Mouse (Mus musculus) kidney, adult 10 weeks (tissue): Measurements from ENCODE around the gene Mettl9. TPM values are rescaled to one million over a fixed set of nuclear protein-coding genes. Genes with fewer than 3 reads are reported as not detected.

ENCODE experiments used
- polyA plus RNA-seq: library from polyadenylated mRNA; stranded (reverse); fragments of 350-450 nt; fragmentation: Illumina TruSeq; extraction: RNeasy Lipid Tissue Mini Kit (QIAGEN cat#74804); gene quantifications from one replicate; pipeline ENCODE4 v1.2.3, GENCODE M21; 2014; ENCODE audit warnings: low read depth, low replicate concordance

Mettl9 gene
- 414 TPM for polyA plus RNA-seq

DNA sequence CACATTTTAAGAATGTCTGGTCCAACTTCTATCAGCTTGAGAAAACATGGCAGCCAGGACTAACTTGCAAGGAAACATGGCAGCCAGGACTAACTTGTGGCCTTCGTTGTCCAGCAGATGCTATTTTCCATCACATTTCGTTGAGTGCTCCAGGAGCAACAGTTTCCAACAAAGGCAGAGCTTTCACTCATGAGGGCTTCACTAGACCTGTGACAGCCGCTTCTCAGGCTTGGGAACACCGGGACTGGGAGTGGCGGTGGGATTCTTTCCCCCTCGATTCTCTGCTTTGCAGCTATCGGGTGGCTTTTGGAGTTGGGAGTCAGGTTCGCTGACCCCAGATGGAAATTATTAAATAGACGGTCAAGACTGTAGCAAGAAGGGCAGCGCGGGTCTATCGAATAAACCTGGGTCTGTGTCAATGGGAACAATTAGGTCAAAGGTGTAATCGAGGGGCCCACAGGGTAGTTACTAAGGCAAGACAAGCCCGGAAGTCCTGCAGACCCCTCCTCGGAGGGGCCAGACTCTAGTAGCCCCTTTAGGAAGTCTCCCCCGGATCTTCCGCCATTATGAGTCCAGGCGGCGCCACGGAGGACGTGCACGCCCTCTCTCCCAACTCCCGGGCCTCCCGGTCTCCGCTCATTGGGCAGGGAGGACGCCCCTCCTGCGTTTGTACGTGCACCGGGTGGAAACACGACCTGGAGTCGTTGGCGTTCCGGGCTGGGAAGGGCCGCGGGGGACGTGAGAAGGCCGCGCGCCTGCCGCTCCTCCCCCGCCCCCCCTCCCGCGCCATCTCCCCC, at the start of gene Mettl9:
Mettl9 (plus strand) TSS at position 590 of the 797 bp plus-strand sequence.

DNA sequence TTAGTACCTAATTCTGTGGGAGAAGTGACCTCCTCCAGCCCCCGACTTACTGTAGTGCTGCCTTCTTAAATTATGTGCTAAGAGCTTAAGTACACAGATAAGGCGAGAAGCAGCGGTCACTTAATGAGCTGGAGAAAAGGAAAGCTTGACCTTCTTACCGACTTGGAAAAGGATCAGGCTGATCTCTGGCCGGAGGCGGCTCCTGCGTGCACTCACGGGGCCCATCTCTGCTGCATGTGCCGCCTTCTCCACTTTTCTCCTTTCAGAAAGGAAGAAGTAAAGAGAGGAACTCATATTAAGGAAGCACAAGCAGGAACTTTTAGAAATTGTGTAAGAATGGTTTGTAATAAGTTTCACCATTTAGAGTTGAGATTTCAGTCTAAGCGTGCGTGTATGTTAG, 40.0 kb downstream of the Mettl9 start, which contains the start of gene Igsf6:
Igsf6 (minus strand) TSS at position 292 of the 400 bp plus-strand sequence.

DNA sequence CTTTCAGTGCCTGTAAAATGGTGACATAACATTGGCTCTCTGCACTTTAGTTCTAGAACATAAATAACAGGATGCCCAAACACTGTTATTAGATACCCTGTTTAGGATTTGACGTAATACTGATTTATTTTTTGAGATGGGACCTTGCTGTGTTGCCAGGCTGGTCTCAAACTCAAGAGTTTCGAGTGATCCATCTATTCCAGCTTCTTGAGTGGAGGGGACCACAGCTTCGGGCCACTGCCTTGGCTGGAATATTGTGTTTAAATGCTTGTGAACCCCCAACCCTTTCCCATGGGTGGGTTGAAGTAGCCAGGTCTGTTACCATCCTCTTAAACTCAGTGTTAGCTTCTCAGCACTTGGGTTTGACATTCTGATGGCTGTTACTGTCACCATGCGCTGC, 47.1 kb downstream of the Mettl9 start, which contains the start of gene Otoa:
Otoa (plus strand) TSS at position 301 of the 400 bp plus-strand sequence.

Other genes starting within 250 kb of the Mettl9 start
- gene Gm5737, start 222.1 kb upstream of the Mettl9 start, polyA plus RNA-seq: not detected
- 0.89 TPM for gene Eef2k, start 191.6 kb upstream of the Mettl9 start, polyA plus RNA-seq
- 17.1 TPM for gene Polr3e, start 116.7 kb upstream of the Mettl9 start, polyA plus RNA-seq
- gene Cdr2, start 52.1 kb upstream of the Mettl9 start, polyA plus RNA-seq: 55.7 TPM
- 1.7 TPM for gene Mfsd13b, start 51.9 kb upstream of the Mettl9 start, polyA plus RNA-seq
- 2.6 TPM for gene Igsf6, start 40.1 kb downstream of the Mettl9 start, polyA plus RNA-seq
- gene Otoa, start 47.2 kb downstream of the Mettl9 start, polyA plus RNA-seq: not detected